Mouse (Mus musculus) spleen, postnatal 10 days (tissue): ENCODE data around the gene Ccr7.

Source experiments
- DNase-seq, 2 experiments: peaks; one replicate each; pipeline ENCODE4 v3.0.0; 2021 to 2022; ENCODE audit warnings: low spot score in 2 of 2

Gene Ccr7

GRCm38 (mm10) chr11:99153767-99154753 lies 817 bp downstream of the Ccr7 start:
- DNase-seq, result no peak

- DNase-seq, result no peak
Measured at GRCm38 (mm10) chr11:99152323-99153144, 2.3 kb downstream of the Ccr7 start.

GRCm38 (mm10) chr11:99151333-99151930 lies 3.4 kb downstream of the Ccr7 start:
- no peak for DNase-seq

- DNase-seq, result no peak
Measured at GRCm38 (mm10) chr11:99150889-99151288, 4.0 kb downstream of the Ccr7 start.

- DNase-seq, result peak; percentile 69 to 84
Measured at GRCm38 (mm10) chr11:99149898-99150757, 4.7 kb downstream of the Ccr7 start.

- DNase-seq, result no peak
Measured at GRCm38 (mm10) chr11:99148896-99149703, 5.8 kb downstream of the Ccr7 start.

GRCm38 (mm10) chr11:99148400-99148799 lies 6.5 kb downstream of the Ccr7 start:
- no peak for DNase-seq

GRCm38 (mm10) chr11:99147920-99148289 lies 7.0 kb downstream of the Ccr7 start:
- DNase-seq, result no peak

- no peak for DNase-seq
Measured at GRCm38 (mm10) chr11:99147041-99147919, 7.6 kb downstream of the Ccr7 start.

- no peak for DNase-seq
Measured at GRCm38 (mm10) chr11:99146558-99146957, 8.3 kb downstream of the Ccr7 start.

- DNase-seq, result no peak
Measured at GRCm38 (mm10) chr11:99145765-99146164, 9.1 kb downstream of the Ccr7 start.

- DNase-seq, result no peak
Measured at GRCm38 (mm10) chr11:99144940-99145339, 9.9 kb downstream of the Ccr7 start.

GRCm38 (mm10) chr11:99144456-99144855 lies 10.4 kb downstream of the Ccr7 start:
- DNase-seq, result no peak

GRCm38 (mm10) chr11:99143123-99144082 lies 11.5 kb downstream of the Ccr7 start:
- DNase-seq, result no peak

GRCm38 (mm10) chr11:99142493-99143095 lies 12.3 kb downstream of the Ccr7 start:
- DNase-seq, result no peak

GRCm38 (mm10) chr11:99142046-99142445 lies 12.8 kb downstream of the Ccr7 start:
- DNase-seq, result no peak

- DNase-seq, result no peak
Measured at GRCm38 (mm10) chr11:99141600-99141999, 13.3 kb downstream of the Ccr7 start.

GRCm38 (mm10) chr11:99138976-99139375 lies 15.9 kb downstream of the Ccr7 start:
- no peak for DNase-seq
